Mouse (Mus musculus): ENCODE results near the gene Ube2l6.

- TF ChIP-seq CTCF (IDR thresholded peaks at IDR 0.05; ENCODE audit: control insufficient read depth, insufficient read depth, insufficient read length) (no peak), FOSL1 (IDR thresholded peaks at IDR 0.05; ENCODE audit: insufficient read depth, low read length, poor library complexity, severe bottlenecking) (no peak), USF1 (IDR thresholded peaks at IDR 0.05; ENCODE audit: low read depth) (no peak), CEBPB (IDR thresholded peaks at IDR 0.05; ENCODE audit: low read depth) (no peak), MAX (IDR thresholded peaks at IDR 0.05) (no peak), MYOG (IDR thresholded peaks at IDR 0.05; ENCODE audit: control insufficient read depth, extremely low read depth, insufficient read length) (no peak), MYOD1 (IDR thresholded peaks at IDR 0.05; ENCODE audit: control insufficient read depth, insufficient read length, low read depth) (no peak)
Observed at GRCm38 (mm10) chr2:84845226-84845625, 46.6 kb downstream of the Ube2l6 start.
